Mouse (Mus musculus) midbrain, embryonic 14.5 days (tissue): Measurements from ENCODE around the gene Gramd4. TPM values are rescaled to one million over a fixed set of nuclear protein-coding genes. Genes with fewer than 3 reads are reported as not detected.
A peak's percentile ranks its signal among the peaks of the same experiment; 100 is the strongest.

ENCODE experiments used
- ATAC-seq: fragments of 200-750 bp; cut with Nextera tagmentation; 2 replicates; pipeline ENCODE4 v1.8.0; 2017; ENCODE audit warnings: moderate number of reproducible peaks, moderate library complexity; ENCODE audit not compliant: low FRiP score, low TSS enrichment
- DNase-seq: peaks from one replicate; pipeline ENCODE4 v3.0.0-alpha.2; 2015
- H3K27ac ChIP-seq: fragments of 300-500 bp; sonication (generic); replicated peaks from 2 replicates; pipeline ENCODE4 v1.5.1; 2014; ENCODE audit warnings: mild to moderate bottlenecking, low read depth, low read length, moderate library complexity
- H3K27me3 ChIP-seq: fragments of 300-500 bp; sonication (generic); 2 replicates; pipeline ENCODE4 v1.6.1; 2014; ENCODE audit warnings: low read length, control low read depth, mixed read lengths; ENCODE audit not compliant: control insufficient read depth, insufficient read depth
- H3K36me3 ChIP-seq: fragments of 300-500 bp; sonication (generic); 2 replicates; pipeline ENCODE4 v1.6.1; 2014; ENCODE audit warnings: low read length, control low read depth; ENCODE audit not compliant: control insufficient read depth, insufficient read depth
- H3K4me1 ChIP-seq: fragments of 300-500 bp; sonication (generic); 2 replicates; pipeline ENCODE4 v1.6.1; 2014; ENCODE audit warnings: mild to moderate bottlenecking, antibody characterized with exemption, low read length, control low read depth; ENCODE audit not compliant: control insufficient read depth, insufficient read depth
- H3K4me2 ChIP-seq: fragments of 300-500 bp; sonication (generic); 2 replicates; pipeline ENCODE4 v1.6.1; 2014; ENCODE audit warnings: mild to moderate bottlenecking, low read length, moderate library complexity
- H3K4me3 ChIP-seq: fragments of 300-500 bp; sonication (generic); replicated peaks from 2 replicates; pipeline ENCODE4 v1.5.1; 2014; ENCODE audit warnings: low read depth, low read length
- H3K9ac ChIP-seq: fragments of 300-500 bp; sonication (generic); replicated peaks from 2 replicates; pipeline ENCODE4 v1.6.1; 2014; ENCODE audit warnings: mild to moderate bottlenecking, low read length, moderate library complexity
- H3K9me3 ChIP-seq: fragments of 300-500 bp; sonication (generic); 2 replicates; pipeline ENCODE4 v1.6.1; 2016; ENCODE audit warnings: low read length, control low read depth, mixed read lengths; ENCODE audit not compliant: control insufficient read depth
- WGBS: fragments of 180-500 bp; shearing (Covaris S2); extraction: QIAGEN DNeasy Blood & Tissue Kit; methylation state at CpG from one replicate; pipeline ENCODE4 v1.1.7; 2014; 5-methylcytosine and 5-hydroxymethylcytosine counted together
- polyA plus RNA-seq: library from polyadenylated mRNA; unstranded; fragments of >200 nt; fragmentation: Nextera tagmentation; extraction: Ambion mirVana; gene quantifications from 2 replicates; pipeline ENCODE4 v1.2.1, GENCODE M21; 2014

Gene Gramd4
- polyA plus RNA-seq, 1 experiment from 2014 or later = 29.5 TPM

- Histone ChIP-seq H3K36me3 (peaks cover 36% of the 10 kb centered on the region), H3K4me3 (no peak overlapping the region), H3K27ac (no peak overlapping the region), H3K9ac (no peak overlapping the region), H3K4me1 (peaks cover 3% of the 10 kb centered on the region; the same call in 1 of the 2 replicates), H3K9me3 (no peaks in the 10 kb centered on the region), H3K4me2 (no peak overlapping the region), H3K27me3 (no peaks in the 10 kb centered on the region)
- WGBS = 40% methylated on average over 6 of the region's 6 CpGs
- no peak for ATAC-seq
- DNase-seq = no peak
Observed at GRCm38 (mm10) chr15:86105751-86106150, 48.3 kb downstream of the Gramd4 start.

- no peak for ATAC-seq
- no peak for DNase-seq
- Histone ChIP-seq H3K4me3 (no peak overlapping the region), H3K4me1 (peaks cover 15% of the 10 kb centered on the region), H3K9ac (no peak overlapping the region), H3K27me3 (no peaks in the 10 kb centered on the region), H3K36me3 (peaks cover 19% of the 10 kb centered on the region; the same call in 1 of the 2 replicates), H3K27ac (no peak overlapping the region), H3K4me2 (no peak overlapping the region), H3K9me3 (no peaks in the 10 kb centered on the region)
- 84% methylated on average over 11 of the region's 11 CpGs for WGBS
Observed at GRCm38 (mm10) chr15:86107831-86108471, 50.5 kb downstream of the Gramd4 start.

- H3K4me1 ChIP-seq = peaks cover 22% of the 10 kb centered on the region
- no peak overlapping the region for H3K4me2 ChIP-seq
Observed at GRCm38 (mm10) chr15:86109245-86109644, 51.8 kb downstream of the Gramd4 start.

GRCm38 (mm10) chr15:86109650-86110211 is 52.2 kb downstream of the Gramd4 start:
- H3K4me2 ChIP-seq = no peak overlapping the region
- DNase-seq = no peak
- H3K27me3 ChIP-seq = no peaks in the 10 kb centered on the region
- peaks cover 2% of the 10 kb centered on the region; the same call in 1 of the 2 replicates for H3K36me3 ChIP-seq
- peaks cover 22% of the 10 kb centered on the region for H3K4me1 ChIP-seq
- no peak overlapping the region for H3K9ac ChIP-seq
- no peaks in the 10 kb centered on the region for H3K9me3 ChIP-seq
- H3K4me3 ChIP-seq = no peak overlapping the region
- H3K27ac ChIP-seq = 0 out of 2 replicates have a peak overlapping the region, but pooled peaks have one; percentile 20
- WGBS = 83% methylated on average over 8 of the region's 8 CpGs
- ATAC-seq = no peak

More at GRCm38 (mm10) chr15:86109245-86109644, 51.8 kb downstream of the Gramd4 start:
- H3K9me3 ChIP-seq = no peaks in the 10 kb centered on the region
- DNase-seq (no peak), ATAC-seq (no peak)
- WGBS = 88% methylated on average over 7 of the region's 7 CpGs
- H3K27me3 ChIP-seq = no peaks in the 10 kb centered on the region
- 0 out of 2 replicates have a peak overlapping the region, but pooled peaks have one; percentile 20 for H3K27ac ChIP-seq
- peaks cover 7% of the 10 kb centered on the region; the same call in 1 of the 2 replicates for H3K36me3 ChIP-seq
- no peak overlapping the region for H3K4me3 ChIP-seq
- no peak overlapping the region for H3K9ac ChIP-seq

- H3K4me3 ChIP-seq = no peak overlapping the region
- H3K4me2 ChIP-seq = no peak overlapping the region
- ATAC-seq (no peak), DNase-seq (no peak)
- H3K27ac ChIP-seq = no peak overlapping the region
- peaks cover 22% of the 10 kb centered on the region for H3K4me1 ChIP-seq
- no peak overlapping the region for H3K9ac ChIP-seq
- no peaks in the 10 kb centered on the region for H3K27me3 ChIP-seq
- 57% methylated on average over 10 of the region's 10 CpGs for whole genome bisulfite sequencing
- H3K36me3 ChIP-seq = no peaks in the 10 kb centered on the region
- H3K9me3 ChIP-seq = no peaks in the 10 kb centered on the region
Observed at GRCm38 (mm10) chr15:86110361-86111103, 53.0 kb downstream of the Gramd4 start.

GRCm38 (mm10) chr15:86112707-86113341 is 55.3 kb downstream of the Gramd4 start:
- Histone ChIP-seq H3K4me2 (peak overlapping the region; percentile 18; the same call in 1 of the 2 replicates), H3K9ac (peak overlapping the region; percentile 32), H3K27ac (peak overlapping the region; percentile 84), H3K36me3 (no peaks in the 10 kb centered on the region), H3K9me3 (no peaks in the 10 kb centered on the region), H3K4me3 (no peak overlapping the region), H3K27me3 (no peaks in the 10 kb centered on the region), H3K4me1 (peaks cover 22% of the 10 kb centered on the region)
- peak; percentile 63 for DNase-seq
- 9% methylated on average over 10 of the region's 10 CpGs for WGBS
- peak; percentile 42; the same call in 1 of the 2 replicates for ATAC-seq

- Histone ChIP-seq H3K27me3 (no peaks in the 10 kb centered on the region), H3K9ac (peak overlapping the region; percentile 32; the same call in 1 of the 2 replicates), H3K36me3 (0 out of 2 replicates have a peak, but pooled peaks cover 2% of the 10 kb centered on the region), H3K4me3 (no peak overlapping the region), H3K27ac (peak overlapping the region; percentile 84), H3K4me2 (peak overlapping the region; percentile 18; the same call in 1 of the 2 replicates), H3K9me3 (no peaks in the 10 kb centered on the region), H3K4me1 (peaks cover 22% of the 10 kb centered on the region)
- WGBS = 7% methylated on average over 9 of the region's 9 CpGs
- DNase-seq = no peak
- ATAC-seq = no peak
Observed at GRCm38 (mm10) chr15:86113342-86113710, 55.8 kb downstream of the Gramd4 start.

GRCm38 (mm10) chr15:86116421-86116820 is 58.9 kb downstream of the Gramd4 start:
- no peak overlapping the region for H3K9ac ChIP-seq
- H3K27me3 ChIP-seq = no peaks in the 10 kb centered on the region
- ATAC-seq = no peak
- H3K9me3 ChIP-seq = no peaks in the 10 kb centered on the region
- 0 out of 2 replicates have a peak overlapping the region, but pooled peaks have one; percentile 20 for H3K27ac ChIP-seq
- DNase-seq = no peak
- H3K36me3 ChIP-seq = peaks cover 30% of the 10 kb centered on the region
- no peak overlapping the region for H3K4me3 ChIP-seq
- whole genome bisulfite sequencing = 78% methylated on average over 5 of the region's 5 CpGs
- peaks cover 14% of the 10 kb centered on the region for H3K4me1 ChIP-seq
- no peak overlapping the region for H3K4me2 ChIP-seq
